ENCODE assay signal across 26 mouse cellular contexts in genomic region chr2:103462746-103463145, GRCm38 (mm10). TPM values are rescaled to one million over a fixed set of nuclear protein-coding genes. Genes with fewer than 3 reads are reported as not detected.
"Had no signal": no experiment of that assay in that cellular context is flagged by ENCODE, and none has a peak within 500 bp of the region (broad histone marks: within the 10 kb centered on the region; RNA-seq: fewer than 3 reads in every experiment).

No protein-coding gene starts in this region.

- ATAC-seq: hindbrain, embryonic 16.5 days; inflammation-experienced regulatory T-cells, adult 6 months; intestine, embryonic 15.5 days; intestine, postnatal 0 days had no signal

- DNase-seq: gastrocnemius, adult 2 months; gastrocnemius, postnatal 10 days; gastrocnemius, postnatal 25 days; heart, adult 18-20 months; heart, postnatal 10 days; heart, postnatal 4 days; kidney, adult 8-10 months; kidney, postnatal 10 days; kidney, postnatal 4 days had no signal

- H3K9me3 ChIP-seq: heart, embryonic 10.5 days; heart, embryonic 12.5 days; hindbrain, embryonic 10.5 days; hindbrain, embryonic 12.5 days; intestine, embryonic 15.5 days had no signal

- H3K27me3 ChIP-seq: heart, embryonic 12.5 days; hindbrain, embryonic 12.5 days; intestine, embryonic 15.5 days had no signal

- H3K27ac ChIP-seq: gastrocnemius, adult 2 months; heart, embryonic 10.5 days; hindbrain, embryonic 10.5 days; hindbrain, embryonic 12.5 days; intestine, embryonic 15.5 days; left cerebral cortex, adult 2 months; liver, embryonic 14.5 days had no signal

- H3K9ac ChIP-seq: heart, embryonic 12.5 days; hindbrain, embryonic 12.5 days; hindbrain, embryonic 14.5 days; intestine, embryonic 15.5 days; liver, embryonic 14.5 days had no signal

- H3K4me1 ChIP-seq: heart, embryonic 12.5 days; hindbrain, embryonic 12.5 days had no signal

- H3K4me3 ChIP-seq: gastrocnemius, adult 2 months; heart, embryonic 10.5 days; heart, embryonic 12.5 days; hindbrain, embryonic 10.5 days; hindbrain, embryonic 12.5 days; intestine, embryonic 15.5 days; layer of hippocampus, adult 2 months; left cerebral cortex, adult 2 months had no signal

- H3K4me2 ChIP-seq: heart, embryonic 12.5 days; hindbrain, embryonic 12.5 days; hindbrain, embryonic 14.5 days; intestine, embryonic 15.5 days; liver, embryonic 11.5 days had no signal

RNA-seq across cellular contexts. Expression of gene Elf5, which starts 51.3 kb away (rescaled TPM):
- total RNA-seq: gastrocnemius, adult 2 months; gastrocnemius, postnatal 10 days; gastrocnemius, postnatal 25 days; gastrocnemius, postnatal 4 days; granulocyte monocyte progenitor cell, adult 5-6 weeks; heart, adult 18-20 months; heart, adult 8-10 months; heart, postnatal 10 days; heart, postnatal 25 days; heart, postnatal 4 days had no signal
- polyA plus RNA-seq: heart, embryonic 10.5 days; heart, embryonic 12.5 days; hindbrain, embryonic 10.5 days; hindbrain, embryonic 12.5 days; hindbrain, embryonic 14.5 days; hindbrain, embryonic 16.5 days; inflammation-experienced regulatory T-cells, adult 6 months; intestine, postnatal 0 days; liver, embryonic 11.5 days had no signal
